ENCODE assay signal across 29 mouse cellular contexts in genomic region chr10:60625511-60625910, GRCm38 (mm10).
"Had no signal": no experiment of that assay in that cellular context is flagged by ENCODE, and none has a peak within 500 bp of the region (broad histone marks: within the 10 kb centered on the region; RNA-seq: fewer than 3 reads in every experiment).

No protein-coding gene starts in this region.

- ATAC-seq: forebrain, embryonic 13.5 days; forebrain, embryonic 14.5 days; forebrain, embryonic 15.5 days; forebrain, embryonic 16.5 days; forebrain, postnatal 0 days had no signal

- H3K9ac ChIP-seq: embryonic facial prominence, embryonic 12.5 days; embryonic facial prominence, embryonic 13.5 days; embryonic facial prominence, embryonic 15.5 days; forebrain, embryonic 12.5 days; forebrain, embryonic 13.5 days; forebrain, embryonic 15.5 days; forebrain, postnatal 0 days had no signal

- H3K4me1 ChIP-seq: embryonic facial prominence, embryonic 13.5 days; embryonic facial prominence, embryonic 15.5 days had no signal

- H3K27ac ChIP-seq: embryonic facial prominence, embryonic 10.5 days; embryonic facial prominence, embryonic 12.5 days; embryonic facial prominence, embryonic 13.5 days; embryonic facial prominence, embryonic 15.5 days; forebrain, embryonic 10.5 days; forebrain, embryonic 12.5 days; forebrain, embryonic 13.5 days; gastrocnemius, adult 2 months; heart, adult 2 months had no signal

- H3K4me2 ChIP-seq: embryonic facial prominence, embryonic 12.5 days; embryonic facial prominence, embryonic 13.5 days; embryonic facial prominence, embryonic 15.5 days; forebrain, embryonic 12.5 days; forebrain, embryonic 13.5 days; forebrain, embryonic 15.5 days had no signal

- H3K27me3 ChIP-seq: embryonic facial prominence, embryonic 12.5 days; embryonic facial prominence, embryonic 13.5 days; embryonic facial prominence, embryonic 15.5 days; forebrain, embryonic 13.5 days; forebrain, embryonic 15.5 days had no signal

- H3K4me3 ChIP-seq: embryonic facial prominence, embryonic 10.5 days; embryonic facial prominence, embryonic 12.5 days; embryonic facial prominence, embryonic 13.5 days; embryonic facial prominence, embryonic 15.5 days; erythroblast, embryonic 14.5 days; forebrain, embryonic 10.5 days; forebrain, embryonic 12.5 days; forebrain, embryonic 13.5 days; forebrain, embryonic 15.5 days; gastrocnemius, adult 2 months; heart, adult 2 months had no signal

- H3K36me3 ChIP-seq: embryonic facial prominence, embryonic 10.5 days; embryonic facial prominence, embryonic 12.5 days; embryonic facial prominence, embryonic 13.5 days; embryonic facial prominence, embryonic 15.5 days; forebrain, embryonic 10.5 days; forebrain, embryonic 12.5 days; forebrain, embryonic 15.5 days had no signal

- DNase-seq: cerebellum, adult 2 months; cerebellum, adult 8-10 months; cerebellum, adult 9-10 months; cerebellum, adult 9-11 months; cerebellum, postnatal 10 days; cerebellum, postnatal 14 days; cerebellum, postnatal 25 days; cerebellum, postnatal 36 days; embryo, embryonic 11 days; forebrain, postnatal 0 days; gastrocnemius, adult 2 months; gastrocnemius, postnatal 10 days; gastrocnemius, postnatal 14 days; gastrocnemius, postnatal 25 days; gastrocnemius, postnatal 36 days; heart, adult 11 months; heart, adult 18-20 months; heart, adult 2 months had no signal
